Mouse (Mus musculus) retina, postnatal 7 days (tissue): ENCODE results near the gene Chil4.

ENCODE experiments used
- DNase-seq: peaks from one replicate; pipeline ENCODE4 v3.0.0-alpha.2; 2012; ENCODE audit warnings: low read depth, low spot score

Gene Chil4

GRCm38 (mm10) chr3:106170522-106171053, 48.7 kb downstream of the Chil4 start:
- DNase-seq: no peak

- no peak for DNase-seq
Observed at GRCm38 (mm10) chr3:106167464-106167863, 51.8 kb downstream of the Chil4 start, which contains the start of gene Chil3. Chil3 (minus strand) TSS chr3:106167564.

GRCm38 (mm10) chr3:106154413-106154812, 64.9 kb downstream of the Chil4 start:
- no peak for DNase-seq
